Mouse (Mus musculus) MEL (cell line): ENCODE measurements around the gene Rad51. TPM values are rescaled to one million over a fixed set of nuclear protein-coding genes. Genes with fewer than 3 reads are reported as not detected.

Source experiments
- DNase-seq: peaks from one replicate; pipeline ENCODE4 v3.0.0; 2011; ENCODE audit warnings: low read depth, low spot score
- H3K27ac ChIP-seq: 2 replicates; pipeline ENCODE4 v1.5.1; 2012; ENCODE audit warnings: low read depth, mild to moderate bottlenecking, control low read depth, low read length, moderate library complexity; ENCODE audit not compliant: control insufficient read depth
- H3K27me3 ChIP-seq, 2 experiments: fragments of 150-350 bp in 1 of 2; sonication (generic) in 1 of 2; 2 replicates each; pipeline ENCODE4 v1.6.1; 2012; ENCODE audit warnings: low read length in 2 of 2, mild to moderate bottlenecking in 2 of 2, improper control_type of control experiment in 1 of 2, moderate library complexity in 1 of 2; ENCODE audit not compliant: insufficient read depth in 2 of 2, control insufficient read depth in 1 of 2
- H3K36me3 ChIP-seq, 2 experiments: 2 replicates each; pipeline ENCODE4 v1.6.1; 2012 to 2014; ENCODE audit warnings: low read length in 2 of 2, improper control_type of control experiment in 1 of 2, inconsistent platforms in 1 of 2, mild to moderate bottlenecking in 1 of 2; ENCODE audit not compliant: insufficient read depth in 2 of 2, control insufficient read depth in 1 of 2
- H3K4me1 ChIP-seq, 2 experiments: fragments of 150-350 bp in 1 of 2; sonication (generic) in 1 of 2; 2 replicates each; pipeline ENCODE4 v1.6.1; 2012; ENCODE audit warnings: low read length in 2 of 2, improper control_type of control experiment in 1 of 2, mild to moderate bottlenecking in 1 of 2; ENCODE audit not compliant: insufficient read depth in 2 of 2, control insufficient read depth in 1 of 2
- H3K4me3 ChIP-seq, 2 experiments: fragments of 150-350 bp in 1 of 2; sonication (generic) in 1 of 2; 2 replicates each; pipeline ENCODE4 v1.5.1; 2012; ENCODE audit warnings: low read depth in 2 of 2, low read length in 2 of 2, mild to moderate bottlenecking in 2 of 2, moderate library complexity in 2 of 2, control low read depth in 1 of 2, improper control_type of control experiment in 1 of 2; ENCODE audit not compliant: control insufficient read depth in 1 of 2, insufficient read depth in 1 of 2
- H3K79me2 ChIP-seq: 2 replicates; pipeline ENCODE4 v1.6.1; 2012; ENCODE audit warnings: mild to moderate bottlenecking, low read length, moderate library complexity; ENCODE audit not compliant: control insufficient read depth, poor library complexity, insufficient read depth
- H3K9ac ChIP-seq: 2 replicates; pipeline ENCODE4 v1.6.1; 2012; ENCODE audit warnings: low read depth, mild to moderate bottlenecking, control low read depth, low read length, moderate library complexity; ENCODE audit not compliant: control insufficient read depth, poor library complexity, severe bottlenecking
- H3K9me3 ChIP-seq: fragments of 150-350 bp; sonication (generic); replicated peaks from 2 replicates; pipeline ENCODE4 v1.6.1; 2012; ENCODE audit warnings: mild to moderate bottlenecking, low read length, improper control_type of control experiment, moderate library complexity; ENCODE audit not compliant: insufficient read depth
- CHD1 ChIP-seq: IDR thresholded peaks from 2 replicates; pipeline ENCODE4 v1.6.1; 2012; ENCODE audit warnings: low read depth, mild to moderate bottlenecking, inconsistent platforms, low read length, improper control_type of control experiment
- ELF1 ChIP-seq: IDR thresholded peaks from 2 replicates; pipeline ENCODE4 v1.6.1; 2014; ENCODE audit warnings: low read depth, mild to moderate bottlenecking, inconsistent platforms, low read length, improper control_type of control experiment, moderate library complexity
- EP300 ChIP-seq, 2 experiments: IDR thresholded peaks; 2 replicates each; pipeline ENCODE4 v1.6.1; 2011; ENCODE audit warnings: improper control_type of control experiment in 2 of 2, low read length in 2 of 2, low read depth in 1 of 2, mild to moderate bottlenecking in 1 of 2
- ETS1 ChIP-seq: IDR thresholded peaks from 2 replicates; pipeline ENCODE4 v1.6.1; 2012; ENCODE audit warnings: low read depth, mild to moderate bottlenecking, inconsistent platforms, low read length, improper control_type of control experiment, moderate library complexity
- GATA1 ChIP-seq: IDR thresholded peaks from 2 replicates; pipeline ENCODE4 v1.6.1; 2011; ENCODE audit warnings: low read depth, low read length, improper control_type of control experiment
- JUND ChIP-seq: IDR thresholded peaks from 2 replicates; pipeline ENCODE4 v1.6.1; 2011; ENCODE audit warnings: low read depth, mild to moderate bottlenecking, improper control_type of control experiment, low read length
- KAT2A ChIP-seq: conservative IDR thresholded peaks from 2 replicates; pipeline ENCODE4 v1.6.1; 2012; ENCODE audit warnings: low read depth, low read length, improper control_type of control experiment, inconsistent platforms
- MAFK ChIP-seq: IDR thresholded peaks from 2 replicates; pipeline ENCODE4 v1.6.1; 2011; ENCODE audit warnings: low read depth, mild to moderate bottlenecking, low read length, improper control_type of control experiment, borderline replicate concordance
- MAX ChIP-seq: IDR thresholded peaks from 2 replicates; pipeline ENCODE4 v1.6.1; 2011; ENCODE audit warnings: low read length, improper control_type of control experiment
- MAZ ChIP-seq: IDR thresholded peaks from 2 replicates; pipeline ENCODE4 v1.6.1; 2012; ENCODE audit warnings: low read depth, mild to moderate bottlenecking, inconsistent platforms, low read length, improper control_type of control experiment
- MXI1 ChIP-seq: IDR thresholded peaks from 2 replicates; pipeline ENCODE4 v1.6.1; 2011; ENCODE audit warnings: mild to moderate bottlenecking, low read depth, low read length, improper control_type of control experiment
- MYC ChIP-seq: IDR thresholded peaks from 2 replicates; pipeline ENCODE4 v1.6.1; 2011; ENCODE audit warnings: low read depth, mild to moderate bottlenecking, low read length, improper control_type of control experiment, moderate library complexity
- NELFE ChIP-seq: IDR thresholded peaks from 2 replicates; pipeline ENCODE4 v1.6.1; 2011; ENCODE audit warnings: low read depth, low read length, improper control_type of control experiment
- NRF1 ChIP-seq: IDR thresholded peaks from 2 replicates; pipeline ENCODE4 v1.6.1; 2014; ENCODE audit warnings: low read depth, mild to moderate bottlenecking, inconsistent platforms, low read length, improper control_type of control experiment, moderate library complexity; ENCODE audit not compliant: poor library complexity, insufficient read depth, severe bottlenecking
- POLR2A ChIP-seq, 2 experiments: IDR thresholded peaks; 2 replicates each; pipeline ENCODE4 v1.6.1; 2011 to 2012; ENCODE audit warnings: low read length in 2 of 2, mild to moderate bottlenecking in 2 of 2, control low read depth in 1 of 2, improper control_type of control experiment in 1 of 2, low read depth in 1 of 2, moderate library complexity in 1 of 2; ENCODE audit not compliant: control insufficient read depth in 1 of 2, insufficient read depth in 1 of 2, poor library complexity in 1 of 2
- POLR2AphosphoS2 ChIP-seq: IDR thresholded peaks from 2 replicates; pipeline ENCODE4 v1.6.1; 2011; ENCODE audit warnings: low read length, improper control_type of control experiment
- RAD21 ChIP-seq: IDR thresholded peaks from 2 replicates; pipeline ENCODE4 v1.6.1; 2011; ENCODE audit warnings: mild to moderate bottlenecking, low read depth, low read length, improper control_type of control experiment
- RCOR1 ChIP-seq: IDR thresholded peaks from 2 replicates; pipeline ENCODE4 v1.6.1; 2012; ENCODE audit warnings: low read depth, mild to moderate bottlenecking, inconsistent platforms, low read length, improper control_type of control experiment
- TAL1 ChIP-seq: IDR thresholded peaks from 2 replicates; pipeline ENCODE4 v1.6.1; 2012; ENCODE audit warnings: mild to moderate bottlenecking, inconsistent platforms, low read length, moderate library complexity, mixed read lengths
- UBTF ChIP-seq: IDR thresholded peaks from 2 replicates; pipeline ENCODE4 v1.6.1; 2012; ENCODE audit warnings: low read depth, mild to moderate bottlenecking, inconsistent platforms, low read length, improper control_type of control experiment, moderate library complexity, borderline replicate concordance; ENCODE audit not compliant: insufficient read depth
- ZKSCAN1 ChIP-seq: IDR thresholded peaks from 2 replicates; pipeline ENCODE4 v1.6.1; 2012; ENCODE audit warnings: low read depth, mild to moderate bottlenecking, inconsistent platforms, low read length, improper control_type of control experiment, moderate library complexity
- polyA plus RNA-seq, 2 experiments: library from polyadenylated mRNA; stranded (reverse) in 1 of 2; unstranded in 1 of 2; fragments of >175 nt in 1 of 2; fragments of >200 nt in 1 of 2; gene quantifications; 2 replicates each; pipeline versions ENCODE4 v1.2.1 to v1.2.4; 2012; ENCODE audit warnings: low replicate concordance in 2 of 2, low read depth in 1 of 2; ENCODE audit not compliant: insufficient read length in 2 of 2, insufficient read depth in 1 of 2, missing spikeins in 1 of 2
- total RNA-seq: library from RNA; depleted of rRNA; stranded (reverse); fragments of 300-350 nt; gene quantifications from 2 replicates; pipeline ENCODE4 v1.2.3, GENCODE M21; 2012

The Rad51 gene
- total and polyA plus RNA-seq, 3 experiments: 24.3 to 51.8 TPM; not detected in 1

DNA sequence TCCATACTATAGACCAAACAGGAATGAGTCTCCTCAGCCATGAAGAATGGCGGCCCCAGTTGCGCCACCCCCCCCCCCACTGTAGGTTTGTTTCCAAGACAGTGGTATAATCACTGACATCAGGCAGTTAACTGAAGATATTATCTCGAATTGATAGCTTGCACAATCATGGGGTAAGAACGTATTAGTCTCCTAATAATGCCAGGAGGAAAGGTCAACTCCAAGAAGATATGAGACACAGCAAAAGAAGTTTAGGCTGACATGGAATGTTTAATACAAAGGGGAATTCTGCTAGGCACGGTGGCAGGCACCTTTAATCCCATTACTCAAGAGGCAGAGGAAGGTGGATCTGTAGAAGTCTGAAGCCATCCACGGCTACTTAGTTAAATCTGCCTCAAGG, 33.8 kb downstream of the Rad51 start:
- Histone ChIP-seq H3K27ac (no peak overlapping the region), H3K27me3 (no peaks in the 10 kb centered on the region), H3K9me3 (no peaks in the 10 kb centered on the region), H3K79me2 (no peaks in the 10 kb centered on the region; the same call in 1 of the 2 replicates), H3K36me3 (peaks cover 4 to 15% of the 10 kb centered on the region in 2 experiments; a peak in 3 of 4 replicates), H3K4me1 (no peaks in the 10 kb centered on the region)
- TF ChIP-seq RAD21 (no peak), JUND (no peak), ETS1 (no peak), MAFK (no peak), EP300 (IDR thresholded peaks at IDR 0.05; ENCODE audit: low read depth in 1 of 2, low read length in 2 of 2) (no peak)
- TF ChIP-seq, all 39 proteins: peak for 0
- Histone ChIP-seq H3K4me3 (no peak overlapping the region), H3K9ac (no peak overlapping the region)
- no peak for DNase-seq

DNA sequence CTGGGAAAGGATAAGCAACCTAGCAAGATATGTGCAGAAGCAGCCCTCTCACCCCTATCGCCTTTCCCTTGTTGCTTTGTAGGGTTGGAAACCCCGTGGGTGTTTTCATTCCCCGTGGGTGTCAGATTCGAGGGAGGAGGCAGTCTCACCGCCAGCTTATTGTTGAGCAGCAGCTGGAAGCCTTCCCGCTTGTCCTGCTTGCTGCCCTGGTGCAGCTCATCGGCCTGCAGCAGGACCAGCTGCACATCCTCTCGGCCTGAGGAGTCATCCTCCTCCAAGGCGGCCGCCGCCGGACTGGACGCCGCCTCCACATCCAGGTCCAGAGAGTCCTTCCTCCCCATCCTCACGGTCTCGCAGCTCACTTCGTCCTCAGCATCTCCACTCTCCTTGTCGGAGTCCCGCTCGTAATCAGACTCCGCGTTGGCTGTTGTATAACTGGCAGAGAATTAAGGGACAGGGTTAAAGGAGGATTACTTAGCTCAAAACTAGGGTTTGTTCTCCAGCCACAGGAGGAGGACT, 34.6 kb downstream of the Rad51 start:
- peaks cover 6 to 15% of the 10 kb centered on the region in 2 experiments for H3K36me3 ChIP-seq
- TF ChIP-seq RCOR1: no peak
- TF ChIP-seq MXI1: no peak
- TF ChIP-seq UBTF: no peak
- no peak for TF ChIP-seq CHD1
- TF ChIP-seq, all 39 proteins: peak for 0
- Histone ChIP-seq H3K9ac (no peak overlapping the region), H3K27ac (no peak overlapping the region), H3K4me1 (no peaks in the 10 kb centered on the region; a peak in 1 of 4 replicates), H3K9me3 (no peaks in the 10 kb centered on the region), H3K27me3 (no peaks in the 10 kb centered on the region), H3K4me3 (no peak overlapping the region), H3K79me2 (no peaks in the 10 kb centered on the region; the same call in 1 of the 2 replicates)
- no peak for DNase-seq

DNA sequence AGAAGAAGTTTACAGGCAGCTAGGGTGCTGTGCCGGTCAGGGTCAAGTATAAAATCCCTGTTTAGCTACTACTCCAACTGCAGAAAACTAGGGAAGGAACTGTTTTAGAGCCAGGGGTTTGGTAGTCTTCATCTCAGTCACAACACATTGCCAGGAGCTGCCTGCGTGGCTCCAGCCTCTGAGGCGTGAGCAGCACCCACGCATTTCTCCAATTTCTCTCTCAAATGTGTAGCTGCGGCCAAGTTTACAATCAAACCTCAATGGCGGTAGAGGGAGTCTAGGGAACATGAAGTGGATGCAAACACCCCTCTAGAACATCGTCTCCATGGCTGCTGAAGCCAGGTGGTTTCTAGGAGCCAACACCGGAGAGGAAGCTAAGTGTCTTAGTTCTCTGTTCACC, 35.2 kb downstream of the Rad51 start:
- Histone ChIP-seq H3K9me3 (no peaks in the 10 kb centered on the region), H3K36me3 (peaks cover 9 to 15% of the 10 kb centered on the region in 2 experiments)
- DNase-seq: no peak

More for the DNA sequence above, 35.2 kb downstream of the Rad51 start:
- Histone ChIP-seq H3K27ac (no peak overlapping the region), H3K9ac (no peak overlapping the region), H3K79me2 (no peaks in the 10 kb centered on the region; the same call in 1 of the 2 replicates), H3K27me3 (no peaks in the 10 kb centered on the region), H3K4me3 (no peak overlapping the region), H3K4me1 (no peaks in the 10 kb centered on the region; a peak in 1 of 4 replicates)
- no peak for TF ChIP-seq CHD1
- no peak for TF ChIP-seq POLR2AphosphoS2
- TF ChIP-seq NELFE: no peak
- no peak for TF ChIP-seq KAT2A
- no peak for TF ChIP-seq MAX
- TF ChIP-seq GATA1: no peak
- TF ChIP-seq MAZ: no peak
- no peak for TF ChIP-seq POLR2A (IDR thresholded peaks at IDR 0.05; ENCODE audit: control insufficient read depth in 1 of 2, insufficient read depth in 1 of 2, low read depth in 1 of 2, low read length in 2 of 2, poor library complexity in 1 of 2)
- TF ChIP-seq TAL1: no peak
- no peak for TF ChIP-seq ELF1
- no peak for TF ChIP-seq UBTF
- TF ChIP-seq ZKSCAN1: no peak
- TF ChIP-seq NRF1: no peak
- TF ChIP-seq EP300 (IDR thresholded peaks at IDR 0.05; ENCODE audit: low read depth in 1 of 2, low read length in 2 of 2): no peak
- no peak for TF ChIP-seq ETS1
- TF ChIP-seq MYC: no peak
